Mouse (Mus musculus) mouse embryonic stem cell (cell line): Measurements from ENCODE around the gene 4930435E12Rik.
"Not testable (repeated sequence)": the region's sequence is repeated elsewhere in the genome, so short reads cannot be mapped to it uniquely, and the experiment has no call there.

Experiments
- in situ Hi-C, 2 experiments: fragments of 300-500 bp; cut with MboI; formaldehyde crosslinking; loops; 1 replicate in 1 of 2; 3 replicates in 1 of 2; pipeline ENCODE4 v1.14.3; 2019 to 2020; ENCODE audit warnings: low sequenced_read_pairs in 2 of 2, low pct_unique_long_range_greater_than_20kb in 1 of 2, mixed read lengths in 1 of 2; ENCODE audit not compliant: unreplicated experiment in 1 of 2

Gene 4930435E12Rik

GRCm38 (mm10) chr16:38828649-38829048, at the start of gene 4930435E12Rik:
Gene 4930435E12Rik (minus strand): TSS chr16:38828749.
- in situ Hi-C loops: no loop called here

DNA sequence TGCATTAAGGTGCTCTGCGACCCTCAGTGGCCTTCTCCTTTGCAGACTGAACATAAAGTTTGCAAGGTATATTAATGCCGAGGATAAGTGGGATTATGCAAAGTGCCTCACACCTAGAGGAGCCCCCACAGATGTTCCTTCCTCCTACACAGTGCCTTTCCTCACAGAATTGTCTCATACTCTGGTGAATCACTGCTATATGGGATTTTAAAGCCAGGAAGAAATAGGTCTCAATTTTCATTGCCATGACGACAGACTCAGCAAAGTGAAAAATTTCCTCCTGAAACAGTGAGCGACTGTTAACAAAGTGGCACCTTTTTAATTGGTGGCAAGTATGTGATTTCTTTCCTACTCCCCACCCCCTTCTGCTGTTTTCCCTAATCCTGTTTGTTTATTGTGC, 45.9 kb upstream of the 4930435E12Rik start:
- in situ Hi-C loops: no loop called here

DNA sequence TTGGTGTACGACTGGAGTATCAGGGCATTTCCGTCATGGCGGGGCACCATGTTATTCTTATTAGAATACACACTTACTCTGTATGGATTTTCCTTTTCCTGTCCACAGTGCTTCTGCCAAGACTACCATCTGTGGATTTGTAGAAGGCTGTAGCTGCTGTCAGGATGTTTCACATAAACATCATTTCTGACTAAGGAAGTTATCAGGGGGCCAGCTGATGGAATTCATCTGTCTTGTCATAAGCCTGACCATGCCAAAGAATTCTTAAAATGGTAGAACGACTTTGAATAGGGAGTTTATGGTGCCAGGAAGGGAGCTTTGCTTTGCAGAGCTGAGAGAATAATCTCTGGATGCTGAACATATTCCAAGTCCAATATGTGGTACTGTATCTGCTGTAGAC, 44.7 kb upstream of the 4930435E12Rik start:
- in situ Hi-C loops: no loop called here

- in situ Hi-C loops: no loop called here
Measured at GRCm38 (mm10) chr16:38864358-38864757, 35.8 kb upstream of the 4930435E12Rik start.

DNA sequence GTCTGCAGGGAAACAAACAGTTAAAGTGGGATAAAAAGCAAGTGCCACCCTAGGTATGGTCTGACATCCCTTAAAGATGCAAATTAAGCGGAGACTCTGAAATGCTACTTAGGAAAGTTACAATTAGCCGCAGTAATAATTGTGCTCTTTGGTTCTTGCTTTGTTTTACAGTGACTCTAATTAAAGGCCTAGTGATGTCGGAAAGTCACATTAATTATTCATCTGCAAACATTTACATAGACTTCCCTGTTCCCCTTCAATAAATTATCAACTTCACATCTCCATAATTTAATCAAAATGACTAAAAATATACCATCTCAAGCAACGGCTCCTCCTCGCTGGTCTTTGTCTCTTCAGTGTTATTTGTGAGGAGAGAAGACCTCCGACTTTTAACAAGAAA, 32.0 kb upstream of the 4930435E12Rik start:
- in situ Hi-C loops: no loop called here

GRCm38 (mm10) chr16:38858120-38858749, 29.7 kb upstream of the 4930435E12Rik start:
- in situ Hi-C loops: loop anchor here (5.0 to 10.0 kb wide), 2 partner anchors 194 to 197 kb away; no protein-coding TSS in a partner anchor

GRCm38 (mm10) chr16:38812521-38812920, 16.0 kb downstream of the 4930435E12Rik start:
- in situ Hi-C loops: loop anchor here in 1 of 2 experiments (10.0 kb wide), 1 partner anchor 188 kb away; no protein-coding TSS in a partner anchor

DNA sequence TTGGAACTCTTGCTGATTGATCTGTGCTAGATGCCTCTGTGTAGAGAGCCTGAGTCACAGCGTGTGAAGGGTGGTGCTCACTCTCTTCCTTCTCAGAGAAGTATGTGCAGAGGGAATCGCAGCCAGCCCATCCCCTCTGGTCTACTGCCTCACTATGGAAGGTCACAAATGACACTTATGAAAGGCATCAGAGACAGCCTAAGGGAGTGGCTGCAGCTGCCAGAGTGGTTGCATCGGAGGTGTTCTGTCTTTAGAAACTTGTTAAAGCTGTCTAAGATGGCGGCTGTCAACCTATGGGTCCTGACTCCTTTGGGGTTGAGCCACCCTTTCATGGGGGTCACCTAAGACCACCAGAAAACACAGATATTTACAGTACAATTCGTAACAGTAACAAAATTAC, 18.4 kb downstream of the 4930435E12Rik start:
- in situ Hi-C loops: loop anchor here in 1 of 2 experiments (10.0 kb wide), 1 partner anchor 185 kb away; no protein-coding TSS in a partner anchor

DNA sequence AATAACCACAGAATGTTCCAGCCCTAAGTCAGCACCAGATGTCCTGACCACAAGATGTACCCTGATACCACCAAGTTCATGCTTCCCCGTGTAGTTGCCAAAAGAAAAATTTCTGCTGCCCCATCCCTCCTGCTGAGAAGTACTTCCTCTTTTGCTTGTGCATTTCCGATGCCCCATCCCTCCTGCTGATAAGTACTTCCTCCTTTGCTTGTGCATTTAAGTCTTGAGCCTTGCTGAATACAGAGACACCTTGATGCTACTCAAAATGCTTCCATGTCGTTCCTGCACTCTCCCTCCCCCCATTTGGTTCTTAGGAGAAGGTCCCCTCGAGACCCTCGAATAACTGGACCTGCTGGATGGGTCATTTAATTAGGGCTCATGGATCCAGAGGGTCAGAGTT, 20.8 kb downstream of the 4930435E12Rik start:
- in situ Hi-C loops: not testable (repeated sequence)

GRCm38 (mm10) chr16:38800091-38800490, 28.5 kb downstream of the 4930435E12Rik start, which contains the start of gene Upk1b:
Gene Upk1b (minus strand): TSS chr16:38800328.
- in situ Hi-C loops: no loop called here

GRCm38 (mm10) chr16:38798957-38799450, 29.5 kb downstream of the 4930435E12Rik start:
- in situ Hi-C loops: no loop called here

DNA sequence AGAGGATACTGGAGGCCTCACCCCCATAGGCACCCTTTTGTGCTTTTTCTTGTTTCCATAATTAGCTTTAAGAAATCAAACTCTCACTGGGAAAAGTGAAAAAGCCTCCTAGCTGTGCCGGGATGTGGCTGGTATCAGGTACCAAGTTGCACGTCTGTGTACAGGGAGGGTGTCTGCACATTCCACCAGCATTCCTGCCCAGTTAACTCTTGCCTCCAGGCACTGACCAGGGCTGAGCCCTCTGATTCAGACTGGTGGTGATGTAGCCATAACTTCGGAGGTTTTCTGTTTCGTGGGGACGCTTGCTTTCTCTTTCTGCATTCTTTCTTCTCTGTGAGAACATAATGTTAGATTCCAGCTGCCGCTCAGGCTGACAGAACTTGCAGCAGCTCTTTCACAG, 35.4 kb downstream of the 4930435E12Rik start:
- in situ Hi-C loops: no loop called here

GRCm38 (mm10) chr16:38789966-38790365, 38.6 kb downstream of the 4930435E12Rik start:
- in situ Hi-C loops: no loop called here

- in situ Hi-C loops: no loop called here
Measured at GRCm38 (mm10) chr16:38789016-38789415, 39.5 kb downstream of the 4930435E12Rik start.

GRCm38 (mm10) chr16:38785301-38785700, 43.2 kb downstream of the 4930435E12Rik start:
- in situ Hi-C loops: no loop called here

- in situ Hi-C loops: no loop called here
Measured at GRCm38 (mm10) chr16:38782524-38783067, 46.0 kb downstream of the 4930435E12Rik start.

DNA sequence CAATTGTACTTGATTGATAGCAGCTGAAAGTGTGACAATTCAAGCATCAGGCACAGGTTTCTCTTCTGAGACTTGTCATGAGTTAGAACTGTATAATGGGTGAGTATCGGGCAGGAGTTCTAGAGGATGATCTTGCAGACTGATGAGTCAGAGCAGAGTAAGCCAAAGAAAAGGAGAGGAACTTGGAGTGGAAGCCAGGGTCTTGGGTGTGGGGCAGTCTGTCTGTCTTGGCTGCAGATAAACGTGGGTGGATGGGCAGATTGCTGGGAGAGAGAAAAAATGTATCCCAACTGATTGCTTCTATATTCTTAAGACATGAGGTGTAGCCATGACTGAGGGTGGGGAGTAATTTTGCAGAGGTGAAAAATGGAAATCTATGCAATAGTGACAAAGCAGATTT, 46.6 kb downstream of the 4930435E12Rik start:
- in situ Hi-C loops: no loop called here

DNA sequence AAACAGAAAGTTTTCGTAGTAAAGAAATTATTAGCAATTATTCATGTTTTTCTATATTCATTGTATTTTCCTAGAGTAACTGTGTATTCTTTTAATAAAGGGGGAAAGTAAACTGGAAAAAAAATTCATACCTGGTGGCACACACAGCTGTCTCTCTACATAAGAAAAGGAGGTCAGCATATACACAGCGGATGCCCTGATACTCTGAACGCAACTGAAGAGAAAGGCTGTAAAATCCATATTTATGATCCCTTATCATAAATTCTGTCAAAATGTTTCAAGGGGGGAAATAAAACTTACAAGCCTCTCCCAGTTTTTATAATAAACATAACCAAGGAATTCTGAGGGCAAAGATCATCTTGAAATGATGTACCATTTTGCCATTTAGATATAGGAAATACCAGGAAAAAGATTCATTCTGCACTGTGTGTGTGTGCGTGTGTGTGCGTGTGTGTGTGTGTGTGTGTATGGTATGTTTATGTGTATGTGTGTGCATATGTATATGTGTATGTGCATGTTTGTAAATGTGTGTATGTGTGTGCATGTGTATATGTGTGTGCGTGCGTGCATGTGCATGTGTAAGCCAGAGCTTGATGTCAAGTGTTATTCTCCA, 47.5 kb downstream of the 4930435E12Rik start:
- in situ Hi-C loops: no loop called here

DNA sequence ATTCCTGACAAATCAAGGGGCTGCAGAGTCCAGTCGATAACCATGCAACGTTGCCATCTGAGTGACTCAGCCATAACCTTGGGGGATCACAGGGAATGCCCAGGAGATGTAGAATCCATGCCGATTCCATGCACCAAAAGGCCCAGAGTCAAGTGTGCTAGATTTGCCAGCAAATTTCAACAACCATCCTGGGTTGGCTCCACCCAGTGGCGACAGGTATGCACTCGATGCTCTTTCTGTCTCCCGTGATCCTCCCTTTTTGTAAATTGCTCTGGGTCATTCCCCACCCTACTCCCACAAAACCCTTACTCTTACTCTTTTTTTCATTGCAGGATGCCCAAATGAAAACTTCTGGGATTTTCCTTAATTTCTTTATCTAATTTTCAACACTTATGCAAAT, 52.2 kb downstream of the 4930435E12Rik start:
- in situ Hi-C loops: no loop called here
